Mouse (Mus musculus) heart, postnatal 0 days (tissue): ENCODE results near the gene Dnah17. TPM values are rescaled to one million over a fixed set of nuclear protein-coding genes. Genes with fewer than 3 reads are reported as not detected.

Experiments used
- ATAC-seq: fragments of 200-750 bp; cut with Nextera tagmentation; 2 replicates; pipeline ENCODE4 v1.8.0; 2017; ENCODE audit warnings: low read depth, moderate number of reproducible peaks, moderate library complexity; ENCODE audit not compliant: insufficient read depth
- DNase-seq: peaks from one replicate; pipeline ENCODE4 v3.0.0-alpha.2; 2016; ENCODE audit warnings: low spot score
- H3K27ac ChIP-seq: fragments of 300-500 bp; sonication (generic); 2 replicates; pipeline ENCODE4 v1.5.1; 2014; ENCODE audit warnings: low read depth, mild to moderate bottlenecking
- H3K27me3 ChIP-seq: fragments of 300-500 bp; sonication (generic); 2 replicates; pipeline ENCODE4 v1.6.1; 2014; ENCODE audit warnings: low read length, mixed read lengths; ENCODE audit not compliant: control insufficient read depth, insufficient read depth
- H3K36me3 ChIP-seq: fragments of 300-500 bp; sonication (generic); replicated peaks from 2 replicates; pipeline ENCODE4 v1.6.1; 2014; ENCODE audit warnings: low read length, mixed read lengths; ENCODE audit not compliant: control insufficient read depth, insufficient read depth
- H3K4me1 ChIP-seq: fragments of 300-500 bp; sonication (generic); 2 replicates; pipeline ENCODE4 v1.6.1; 2014; ENCODE audit warnings: antibody characterized with exemption; ENCODE audit not compliant: control insufficient read depth, insufficient read depth
- H3K4me2 ChIP-seq: fragments of 300-500 bp; sonication (generic); 2 replicates; pipeline ENCODE4 v1.6.1; 2014; ENCODE audit warnings: low read depth, mild to moderate bottlenecking, low read length, moderate library complexity
- H3K4me3 ChIP-seq: fragments of 300-500 bp; sonication (generic); 2 replicates; pipeline ENCODE4 v1.5.1; 2014; ENCODE audit warnings: low read depth, low read length
- H3K9ac ChIP-seq: fragments of 300-500 bp; sonication (generic); replicated peaks from 2 replicates; pipeline ENCODE4 v1.6.1; 2014; ENCODE audit warnings: low read depth, low read length, mixed read lengths
- H3K9me3 ChIP-seq: fragments of 300-500 bp; sonication (generic); replicated peaks from 2 replicates; pipeline ENCODE4 v1.6.1; 2016; ENCODE audit warnings: low read length; ENCODE audit not compliant: control insufficient read depth
- CTCF ChIP-seq: IDR thresholded peaks from 2 replicates; pipeline ENCODE4 v1.5.1; 2016; ENCODE audit warnings: antibody characterized with exemption, control low read depth, low read depth
- EP300 ChIP-seq: IDR thresholded peaks from 2 replicates; pipeline ENCODE4 v1.6.1; 2016; ENCODE audit warnings: antibody characterized with exemption, low read depth
- WGBS: fragments of 180-500 bp; shearing (Covaris S2); extraction: QIAGEN DNeasy Blood & Tissue Kit; methylation state at CpG from one replicate; pipeline ENCODE4 v1.1.7; 2014; 5-methylcytosine and 5-hydroxymethylcytosine counted together
- polyA plus RNA-seq: library from polyadenylated mRNA; unstranded; fragments of >200 nt; fragmentation: Nextera tagmentation; extraction: Ambion mirVana; gene quantifications from 2 replicates; pipeline ENCODE4 v1.2.1, GENCODE M21; 2015
- total RNA-seq: library from RNA; depleted of rRNA; stranded (reverse); fragments of >200 nt; gene quantifications from 2 replicates; pipeline ENCODE4 v1.2.3, GENCODE M21; 2014; ENCODE audit warnings: low replicate concordance

Dnah17 gene
- total and polyA plus RNA-seq, 2 experiments from 2014 or later, result 0.04 TPM; not detected in 1

DNA sequence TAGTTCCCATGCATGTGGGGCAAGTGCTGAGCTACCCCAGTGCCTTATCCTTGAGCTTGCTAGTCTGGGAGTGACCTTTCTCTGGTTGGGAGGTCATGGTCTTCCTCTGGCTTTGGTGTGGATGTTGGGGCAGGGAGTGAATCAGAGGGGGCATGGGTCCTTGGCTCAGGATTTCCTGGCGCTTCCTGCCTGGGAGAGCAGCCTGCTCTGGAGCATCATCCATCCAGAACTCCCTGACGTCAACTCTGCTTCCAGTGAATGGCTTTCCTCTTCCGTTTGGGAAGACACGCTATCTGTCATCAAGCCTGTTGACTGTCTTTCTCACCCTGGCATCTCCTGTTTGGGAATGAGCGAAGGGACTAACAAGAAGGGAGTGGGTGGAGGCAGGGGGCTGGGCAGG, 148.0 kb downstream of the Dnah17 start:
- no peaks in the 10 kb centered on the region for H3K27me3 ChIP-seq
- H3K4me1 ChIP-seq, result peaks cover 2% of the 10 kb centered on the region
- DNase-seq (no peak), ATAC-seq (no peak)
- TF ChIP-seq EP300, result no peak
- no peak for TF ChIP-seq CTCF
- H3K9ac ChIP-seq, result no peak overlapping the region
- 39% methylated on average over 5 of the region's 5 CpGs for WGBS
- no peak overlapping the region for H3K27ac ChIP-seq
- H3K36me3 ChIP-seq, result no peaks in the 10 kb centered on the region
- no peak overlapping the region for H3K4me3 ChIP-seq
- H3K9me3 ChIP-seq, result no peaks in the 10 kb centered on the region
- no peak overlapping the region for H3K4me2 ChIP-seq

- Histone ChIP-seq H3K27me3 (no peaks in the 10 kb centered on the region), H3K27ac (no peak overlapping the region), H3K4me3 (no peak overlapping the region), H3K36me3 (no peaks in the 10 kb centered on the region), H3K4me1 (peaks cover 20% of the 10 kb centered on the region), H3K4me2 (no peak overlapping the region), H3K9ac (no peak overlapping the region), H3K9me3 (no peaks in the 10 kb centered on the region)
- WGBS, result 56% methylated on average over 7 of the region's 7 CpGs
- no peak for ATAC-seq
- TF ChIP-seq EP300, result no peak
- no peak for TF ChIP-seq CTCF
- no peak for DNase-seq
Observed at GRCm38 (mm10) chr11:117979388-117979787, 151.0 kb downstream of the Dnah17 start.

DNA sequence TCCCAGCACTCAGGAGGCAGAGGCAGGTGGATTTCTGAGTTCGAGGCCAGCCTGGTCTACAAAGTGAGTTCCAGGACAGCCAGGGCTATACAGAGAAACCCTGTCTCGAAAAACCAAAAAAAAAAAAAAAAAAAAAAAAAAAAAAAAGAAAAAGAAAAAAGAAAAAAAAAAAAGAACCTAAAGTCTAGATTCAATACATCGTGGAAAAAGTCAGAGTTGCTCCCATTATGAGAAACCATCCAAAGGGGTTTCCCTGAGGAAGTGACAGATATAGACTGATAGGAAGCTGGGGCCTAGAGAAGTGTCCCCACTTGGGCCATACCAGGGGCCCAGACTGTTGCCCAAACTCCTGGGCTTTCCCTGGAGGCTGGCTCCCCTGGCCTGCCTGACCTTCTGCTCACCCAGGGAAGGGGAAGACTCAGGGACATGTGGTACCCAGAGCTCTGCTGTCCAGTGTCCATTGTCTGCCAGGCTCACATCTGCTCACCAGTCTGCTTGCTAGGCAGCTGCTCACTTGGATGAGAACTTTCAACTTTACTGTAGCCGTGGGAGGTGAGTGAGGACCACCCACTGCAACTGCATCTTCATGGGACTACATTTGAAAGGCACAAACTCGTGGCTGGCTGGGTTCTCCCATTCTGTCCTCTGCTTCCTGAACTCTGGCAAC, 152.6 kb downstream of the Dnah17 start:
- H3K27ac ChIP-seq, result no peak overlapping the region
- no peaks in the 10 kb centered on the region for H3K9me3 ChIP-seq
- H3K9ac ChIP-seq, result no peak overlapping the region
- no peaks in the 10 kb centered on the region for H3K27me3 ChIP-seq
- TF ChIP-seq CTCF, result no peak
- TF ChIP-seq EP300, result no peak
- peaks cover 21% of the 10 kb centered on the region for H3K4me1 ChIP-seq
- 57% methylated on average over 4 of the region's 5 CpGs for WGBS
- no peak overlapping the region for H3K4me3 ChIP-seq
- H3K4me2 ChIP-seq, result no peak overlapping the region
- H3K36me3 ChIP-seq, result no peaks in the 10 kb centered on the region
- no peak for ATAC-seq
- DNase-seq, result no peak

GRCm38 (mm10) chr11:117976081-117976582, 154.3 kb downstream of the Dnah17 start:
- H3K36me3 ChIP-seq, result no peaks in the 10 kb centered on the region
- H3K4me1 ChIP-seq, result peaks cover 21% of the 10 kb centered on the region
- TF ChIP-seq EP300 (no peak), CTCF (no peak)
- WGBS, result 27% methylated on average over 8 of the region's 8 CpGs
- no peak overlapping the region for H3K27ac ChIP-seq
- DNase-seq (no peak), ATAC-seq (peak; percentile 9; the same call in 1 of the 2 replicates)
- H3K4me2 ChIP-seq, result no peak overlapping the region
- no peak overlapping the region for H3K9ac ChIP-seq
- no peaks in the 10 kb centered on the region for H3K27me3 ChIP-seq
- H3K9me3 ChIP-seq, result no peaks in the 10 kb centered on the region
- H3K4me3 ChIP-seq, result no peak overlapping the region

DNA sequence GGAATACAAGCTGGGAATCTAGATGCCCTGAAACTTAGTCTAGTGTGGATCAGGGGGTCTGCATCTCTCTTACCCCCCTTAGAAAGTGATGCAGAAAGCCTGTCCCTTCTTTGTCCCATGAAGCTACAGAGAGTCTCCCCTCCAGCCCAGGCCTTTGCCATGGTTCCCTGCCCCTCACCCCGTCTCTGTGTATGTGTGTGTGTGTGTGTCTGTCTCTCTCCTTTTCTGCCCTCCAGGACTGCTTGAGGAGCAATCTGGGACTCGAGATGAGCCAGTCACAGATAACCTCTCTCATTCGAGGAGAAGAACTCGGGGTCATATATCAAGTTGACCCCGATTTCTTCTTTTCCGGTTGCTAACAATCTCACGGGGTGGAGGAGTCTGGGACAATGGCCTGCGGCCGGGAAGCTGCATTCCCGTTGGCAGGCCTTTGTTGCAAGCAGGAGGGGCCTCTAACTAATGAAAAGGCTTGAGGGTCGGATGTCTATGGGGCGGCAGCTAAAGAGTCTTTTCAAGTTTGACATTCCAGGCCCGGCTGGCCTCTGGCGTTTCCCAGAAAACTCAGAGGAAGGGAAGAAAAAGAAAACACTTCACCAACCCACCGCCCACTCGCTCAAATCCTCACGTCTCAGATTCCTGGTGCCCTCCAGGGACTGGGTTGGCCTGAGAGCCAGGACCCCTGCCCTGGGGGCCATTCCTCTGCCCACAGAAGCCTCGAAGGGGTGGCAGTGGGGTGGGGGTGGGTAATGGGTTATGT, 155.0 kb downstream of the Dnah17 start:
- Histone ChIP-seq H3K4me3 (no peak overlapping the region), H3K36me3 (no peaks in the 10 kb centered on the region), H3K27me3 (no peaks in the 10 kb centered on the region), H3K9ac (no peak overlapping the region), H3K9me3 (no peaks in the 10 kb centered on the region), H3K4me2 (no peak overlapping the region), H3K4me1 (peaks cover 21% of the 10 kb centered on the region), H3K27ac (peak overlapping the region; percentile 11; the same call in 1 of the 2 replicates)
- WGBS, result 34% methylated on average over 18 of the region's 18 CpGs
- TF ChIP-seq EP300, result no peak
- no peak for TF ChIP-seq CTCF
- ATAC-seq, result peak; percentile 29
- DNase-seq, result no peak
